Mouse (Mus musculus): Measurements from ENCODE around the gene Olfr718-ps1. TPM values are rescaled to one million over a fixed set of nuclear protein-coding genes. Genes with fewer than 3 reads are reported as not detected.

Gene Olfr718-ps1
- polyA plus RNA-seq, 1 experiment from 2014 or later, result not detected

DNA sequence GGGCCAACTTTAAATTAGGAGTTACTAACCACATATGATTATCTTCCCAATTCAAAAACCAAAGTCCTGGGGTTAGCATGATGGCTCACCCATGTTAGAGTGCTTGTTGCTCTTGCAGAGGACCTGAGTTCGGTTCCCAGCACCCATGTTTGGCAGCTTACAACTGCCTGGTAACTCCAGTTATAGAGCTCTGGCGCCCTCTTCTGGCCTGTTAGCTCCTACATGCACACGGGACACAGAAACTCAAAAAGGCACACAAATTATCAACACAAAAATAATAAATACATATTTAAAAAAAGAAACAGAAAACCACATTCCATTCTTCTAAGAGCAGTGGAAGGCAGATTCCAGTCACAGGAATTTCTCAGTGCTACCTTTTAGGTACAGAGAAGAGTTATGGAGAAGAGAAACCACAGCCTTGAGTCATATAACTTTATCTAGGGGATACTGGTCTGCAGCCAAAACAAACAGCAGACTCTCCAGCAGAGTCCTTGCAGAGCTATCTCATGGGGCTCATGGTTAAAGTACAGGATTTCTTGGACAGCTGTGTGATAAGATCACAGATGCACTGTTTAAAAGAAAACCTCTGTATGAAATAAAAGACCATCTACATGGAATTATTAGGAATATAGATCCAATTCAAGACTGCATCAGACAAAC lies 30.3 kb upstream of the Olfr718-ps1 start:
- Histone ChIP-seq H3K27me3 (ENCODE audit: control insufficient read depth, insufficient read depth, low read length) (no peaks in the 10 kb centered on the region), H3K9me3 (replicated peaks; ENCODE audit: control insufficient read depth, low read length) (no peaks in the 10 kb centered on the region), H3K27ac (replicated peaks; ENCODE audit: low read depth, low read length) (no peak overlapping the region), H3K36me3 (replicated peaks; ENCODE audit: control insufficient read depth, insufficient read depth, low read depth, low read length) (peaks cover 24% of the 10 kb centered on the region), H3K4me3 (ENCODE audit: low read depth, low read length) (no peak overlapping the region), H3K9ac (replicated peaks; ENCODE audit: low read length) (no peak overlapping the region), H3K4me2 (ENCODE audit: low read depth, low read length) (no peak overlapping the region), H3K4me1 (ENCODE audit: control insufficient read depth, insufficient read depth, low read length) (no peaks in the 10 kb centered on the region; the same call in 1 of the 2 replicates)
- DNase-seq (ENCODE audit: low spot score), result no peak
- no peak for ATAC-seq (replicated peaks; ENCODE audit: insufficient number of reproducible peaks, low FRiP score, low TSS enrichment, low read depth)
- 91% methylated on average over 3 of the region's 3 CpGs for WGBS

DNA sequence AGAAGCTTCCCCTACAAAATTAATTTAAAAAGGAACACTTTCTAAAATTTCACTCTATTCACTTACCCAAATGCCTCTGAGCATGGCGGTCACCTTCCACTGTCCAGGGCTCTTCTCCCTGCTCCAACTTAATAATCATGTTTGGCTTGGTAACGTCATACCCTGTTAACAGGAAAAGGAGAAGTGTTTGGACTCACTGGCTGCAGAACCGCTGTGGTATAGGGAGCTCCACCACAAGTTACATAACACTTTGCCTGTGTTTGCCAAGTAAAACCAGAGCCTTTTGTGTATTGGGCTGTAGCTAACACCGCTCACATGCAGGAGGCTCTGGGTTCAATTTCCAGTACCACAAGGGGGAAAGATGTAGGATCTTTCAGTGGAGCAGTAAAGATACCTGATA lies 28.6 kb upstream of the Olfr718-ps1 start:
- Histone ChIP-seq H3K4me1 (ENCODE audit: control insufficient read depth, insufficient read depth, low read length) (no peaks in the 10 kb centered on the region; the same call in 1 of the 2 replicates), H3K4me2 (ENCODE audit: low read depth, low read length) (no peak overlapping the region), H3K27me3 (ENCODE audit: control insufficient read depth, insufficient read depth, low read length) (no peaks in the 10 kb centered on the region), H3K36me3 (replicated peaks; ENCODE audit: control insufficient read depth, insufficient read depth, low read depth, low read length) (peaks cover 27% of the 10 kb centered on the region), H3K9ac (replicated peaks; ENCODE audit: low read length) (no peak overlapping the region), H3K27ac (replicated peaks; ENCODE audit: low read depth, low read length) (no peak overlapping the region), H3K4me3 (ENCODE audit: low read depth, low read length) (no peak overlapping the region), H3K9me3 (replicated peaks; ENCODE audit: control insufficient read depth, low read length) (no peaks in the 10 kb centered on the region)
- ATAC-seq (replicated peaks; ENCODE audit: insufficient number of reproducible peaks, low FRiP score, low TSS enrichment, low read depth) (no peak), DNase-seq (ENCODE audit: low spot score) (no peak)
- 91% methylated on average over 4 of the region's 4 CpGs for WGBS

GRCm38 (mm10) chr5:143165508-143166070 lies 18.2 kb upstream of the Olfr718-ps1 start:
- no peaks in the 10 kb centered on the region for H3K4me1 ChIP-seq (ENCODE audit: control insufficient read depth, insufficient read depth, low read length)
- no peak overlapping the region for H3K4me3 ChIP-seq (ENCODE audit: low read depth, low read length)
- H3K9me3 ChIP-seq (replicated peaks; ENCODE audit: control insufficient read depth, low read length), result no peaks in the 10 kb centered on the region
- no peak overlapping the region for H3K27ac ChIP-seq (replicated peaks; ENCODE audit: low read depth, low read length)
- no peaks in the 10 kb centered on the region; the same call in 1 of the 2 replicates for H3K27me3 ChIP-seq (ENCODE audit: control insufficient read depth, insufficient read depth, low read length)
- no peak overlapping the region for H3K9ac ChIP-seq (replicated peaks; ENCODE audit: low read length)
- no peak overlapping the region for H3K4me2 ChIP-seq (ENCODE audit: low read depth, low read length)
- DNase-seq (ENCODE audit: low spot score) (peak; percentile 15), ATAC-seq (replicated peaks; ENCODE audit: insufficient number of reproducible peaks, low FRiP score, low TSS enrichment, low read depth) (peak; percentile 6; the same call in 1 of the 2 replicates)
- 11% methylated on average over 18 of the region's 18 CpGs for WGBS
- no peaks in the 10 kb centered on the region for H3K36me3 ChIP-seq (replicated peaks; ENCODE audit: control insufficient read depth, insufficient read depth, low read depth, low read length)

DNA sequence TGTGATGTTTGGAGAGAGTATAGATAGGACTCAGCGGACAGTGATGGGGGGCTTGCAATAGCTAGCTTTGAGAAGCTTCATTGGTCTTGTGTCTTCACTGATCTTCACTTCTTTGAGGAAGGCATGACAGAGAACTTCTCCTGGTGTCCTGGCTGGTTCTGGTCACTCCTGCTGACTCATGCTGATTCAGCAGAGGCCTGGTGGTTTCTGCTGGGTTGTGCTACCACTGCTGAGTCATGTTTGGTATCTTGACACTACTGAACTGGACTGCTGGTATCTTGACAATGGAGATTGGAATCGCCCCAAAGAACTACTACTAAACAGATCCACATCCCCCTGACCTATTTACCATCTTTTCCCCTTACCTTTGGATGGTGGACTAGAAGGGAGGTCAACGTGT lies 8.2 kb upstream of the Olfr718-ps1 start:
- no peak overlapping the region for H3K4me2 ChIP-seq (ENCODE audit: low read depth, low read length)
- H3K4me3 ChIP-seq (ENCODE audit: low read depth, low read length), result no peak overlapping the region
- H3K4me1 ChIP-seq (ENCODE audit: control insufficient read depth, insufficient read depth, low read length), result no peaks in the 10 kb centered on the region
- WGBS, result 89% methylated on average over 3 of the region's 3 CpGs
- no peak for ATAC-seq (replicated peaks; ENCODE audit: insufficient number of reproducible peaks, low FRiP score, low TSS enrichment, low read depth)
- DNase-seq (ENCODE audit: low spot score), result no peak
- H3K36me3 ChIP-seq (replicated peaks; ENCODE audit: control insufficient read depth, insufficient read depth, low read depth, low read length), result no peaks in the 10 kb centered on the region
- no peaks in the 10 kb centered on the region for H3K9me3 ChIP-seq (replicated peaks; ENCODE audit: control insufficient read depth, low read length)
- H3K9ac ChIP-seq (replicated peaks; ENCODE audit: low read length), result no peak overlapping the region
- no peak overlapping the region for H3K27ac ChIP-seq (replicated peaks; ENCODE audit: low read depth, low read length)
- peaks cover 11% of the 10 kb centered on the region for H3K27me3 ChIP-seq (ENCODE audit: control insufficient read depth, insufficient read depth, low read length)

- ATAC-seq (replicated peaks; ENCODE audit: insufficient number of reproducible peaks, low FRiP score, low TSS enrichment, low read depth) (no peak), DNase-seq (ENCODE audit: low spot score) (no peak)
- Histone ChIP-seq H3K36me3 (replicated peaks; ENCODE audit: control insufficient read depth, insufficient read depth, low read depth, low read length) (no peaks in the 10 kb centered on the region), H3K27me3 (ENCODE audit: control insufficient read depth, insufficient read depth, low read length) (peaks cover 7% of the 10 kb centered on the region), H3K27ac (replicated peaks; ENCODE audit: low read depth, low read length) (no peak overlapping the region), H3K9ac (replicated peaks; ENCODE audit: low read length) (no peak overlapping the region), H3K4me1 (ENCODE audit: control insufficient read depth, insufficient read depth, low read length) (no peaks in the 10 kb centered on the region), H3K4me3 (ENCODE audit: low read depth, low read length) (no peak overlapping the region), H3K9me3 (replicated peaks; ENCODE audit: control insufficient read depth, low read length) (no peaks in the 10 kb centered on the region), H3K4me2 (ENCODE audit: low read depth, low read length) (no peak overlapping the region)
- WGBS, result 89% methylated on average over 10 of the region's 10 CpGs
Observed at GRCm38 (mm10) chr5:143153756-143154155, 6.4 kb upstream of the Olfr718-ps1 start.

- Histone ChIP-seq H3K9ac (replicated peaks; ENCODE audit: low read length) (no peak overlapping the region), H3K9me3 (replicated peaks; ENCODE audit: control insufficient read depth, low read length) (no peaks in the 10 kb centered on the region), H3K36me3 (replicated peaks; ENCODE audit: control insufficient read depth, insufficient read depth, low read depth, low read length) (no peaks in the 10 kb centered on the region), H3K4me1 (ENCODE audit: control insufficient read depth, insufficient read depth, low read length) (no peaks in the 10 kb centered on the region), H3K4me2 (ENCODE audit: low read depth, low read length) (no peak overlapping the region), H3K4me3 (ENCODE audit: low read depth, low read length) (no peak overlapping the region), H3K27ac (replicated peaks; ENCODE audit: low read depth, low read length) (no peak overlapping the region), H3K27me3 (ENCODE audit: control insufficient read depth, insufficient read depth, low read length) (no peaks in the 10 kb centered on the region)
- 85% methylated on average over 2 of the region's 2 CpGs for WGBS
- ATAC-seq (replicated peaks; ENCODE audit: insufficient number of reproducible peaks, low FRiP score, low TSS enrichment, low read depth) (no peak), DNase-seq (ENCODE audit: low spot score) (no peak)
Observed at GRCm38 (mm10) chr5:143150044-143150443, 2.7 kb upstream of the Olfr718-ps1 start.

DNA sequence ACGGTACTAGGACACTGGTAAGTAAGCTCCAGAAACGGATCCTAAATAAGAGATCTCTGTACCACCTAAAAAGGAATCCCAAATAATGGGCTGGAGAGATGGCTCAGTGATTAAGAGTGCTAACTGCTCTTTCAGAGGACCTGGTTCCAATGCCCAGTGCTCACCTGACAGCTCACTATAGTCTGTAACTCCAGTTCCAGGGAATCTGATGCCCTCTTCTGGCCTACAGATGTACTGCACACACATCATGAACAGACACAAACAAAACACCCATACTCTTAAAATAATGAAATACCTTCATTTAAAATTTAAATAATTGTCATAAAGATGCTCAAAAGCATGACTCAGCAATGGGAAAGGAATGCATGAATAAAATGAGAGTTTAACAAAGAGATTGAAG lies 2.2 kb upstream of the Olfr718-ps1 start:
- DNase-seq (ENCODE audit: low spot score) (no peak), ATAC-seq (replicated peaks; ENCODE audit: insufficient number of reproducible peaks, low FRiP score, low TSS enrichment, low read depth) (no peak)
- H3K27me3 ChIP-seq (ENCODE audit: control insufficient read depth, insufficient read depth, low read length), result no peaks in the 10 kb centered on the region
- H3K9me3 ChIP-seq (replicated peaks; ENCODE audit: control insufficient read depth, low read length), result no peaks in the 10 kb centered on the region
- no peak overlapping the region for H3K4me2 ChIP-seq (ENCODE audit: low read depth, low read length)
- no peak overlapping the region for H3K27ac ChIP-seq (replicated peaks; ENCODE audit: low read depth, low read length)
- no peak overlapping the region for H3K4me3 ChIP-seq (ENCODE audit: low read depth, low read length)
- no peaks in the 10 kb centered on the region for H3K36me3 ChIP-seq (replicated peaks; ENCODE audit: control insufficient read depth, insufficient read depth, low read depth, low read length)
- WGBS, result 92% methylated on average over 2 of the region's 2 CpGs
- no peak overlapping the region for H3K9ac ChIP-seq (replicated peaks; ENCODE audit: low read length)
- H3K4me1 ChIP-seq (ENCODE audit: control insufficient read depth, insufficient read depth, low read length), result no peaks in the 10 kb centered on the region

DNA sequence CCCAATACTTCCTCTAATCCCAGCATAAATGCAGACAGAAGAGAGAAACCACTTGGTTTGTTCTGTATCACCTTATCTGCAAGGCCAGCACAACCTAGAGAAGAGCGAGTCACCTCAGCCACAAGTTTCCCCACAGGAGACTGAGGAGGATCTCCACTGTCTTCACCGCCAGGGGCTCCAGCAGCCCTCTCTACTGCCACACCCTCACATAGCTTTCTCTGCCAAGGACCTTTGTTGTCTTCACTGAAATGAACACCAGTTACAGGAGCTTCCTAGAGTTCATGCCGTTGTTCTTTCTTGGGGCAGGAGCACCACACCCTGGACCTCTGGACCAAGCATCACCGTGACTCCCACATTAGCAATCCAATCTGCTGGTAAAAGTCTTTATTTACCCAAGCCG lies 1.3 kb upstream of the Olfr718-ps1 start:
- Histone ChIP-seq H3K9ac (replicated peaks; ENCODE audit: low read length) (no peak overlapping the region), H3K4me2 (ENCODE audit: low read depth, low read length) (no peak overlapping the region), H3K4me3 (ENCODE audit: low read depth, low read length) (no peak overlapping the region), H3K27me3 (ENCODE audit: control insufficient read depth, insufficient read depth, low read length) (no peaks in the 10 kb centered on the region), H3K27ac (replicated peaks; ENCODE audit: low read depth, low read length) (no peak overlapping the region), H3K36me3 (replicated peaks; ENCODE audit: control insufficient read depth, insufficient read depth, low read depth, low read length) (no peaks in the 10 kb centered on the region), H3K4me1 (ENCODE audit: control insufficient read depth, insufficient read depth, low read length) (no peaks in the 10 kb centered on the region), H3K9me3 (replicated peaks; ENCODE audit: control insufficient read depth, low read length) (no peaks in the 10 kb centered on the region)
- 80% methylated on average over 5 of the region's 5 CpGs for WGBS
- no peak for DNase-seq (ENCODE audit: low spot score)
- no peak for ATAC-seq (replicated peaks; ENCODE audit: insufficient number of reproducible peaks, low FRiP score, low TSS enrichment, low read depth)
